Mouse (Mus musculus) left cerebral cortex, adult 18-20 months (tissue): Measurements from ENCODE around the gene Chst8. TPM values are rescaled to one million over a fixed set of nuclear protein-coding genes. Genes with fewer than 3 reads are reported as not detected.

Experiments used
- DNase-seq, 2 experiments: peaks; one replicate each; pipeline ENCODE4 v3.0.0; 2021 to 2022; ENCODE audit warnings: low spot score in 2 of 2, mixed read lengths in 1 of 2
- total RNA-seq, 2 experiments: library from RNA; stranded (reverse); gene quantifications; 2 replicates each; pipeline ENCODE4 v1.2.3; 2021

The Chst8 gene
- total RNA-seq, 2 experiments from 2014 or later = 22.4 to 27.9 TPM

DNA sequence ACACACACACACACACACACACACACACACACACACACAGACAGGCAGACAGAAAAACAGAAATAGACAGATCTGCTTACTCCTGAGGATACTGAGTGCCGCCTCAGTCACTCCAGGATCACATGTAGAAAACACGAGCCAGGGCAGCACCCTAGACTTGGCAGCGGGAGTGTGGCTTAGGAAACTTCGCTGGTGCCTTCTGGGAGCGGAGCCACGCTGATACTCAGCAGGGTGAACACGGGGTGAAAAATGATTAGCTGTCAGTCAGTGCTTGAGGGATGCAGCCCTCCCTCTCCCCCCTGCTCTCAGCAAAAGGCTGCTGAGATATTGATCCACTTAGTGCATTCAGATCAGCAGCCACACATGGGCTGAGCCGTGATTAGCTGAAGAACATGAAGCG lies 93.9 kb downstream of the Chst8 start:
- DNase-seq = no peak

DNA sequence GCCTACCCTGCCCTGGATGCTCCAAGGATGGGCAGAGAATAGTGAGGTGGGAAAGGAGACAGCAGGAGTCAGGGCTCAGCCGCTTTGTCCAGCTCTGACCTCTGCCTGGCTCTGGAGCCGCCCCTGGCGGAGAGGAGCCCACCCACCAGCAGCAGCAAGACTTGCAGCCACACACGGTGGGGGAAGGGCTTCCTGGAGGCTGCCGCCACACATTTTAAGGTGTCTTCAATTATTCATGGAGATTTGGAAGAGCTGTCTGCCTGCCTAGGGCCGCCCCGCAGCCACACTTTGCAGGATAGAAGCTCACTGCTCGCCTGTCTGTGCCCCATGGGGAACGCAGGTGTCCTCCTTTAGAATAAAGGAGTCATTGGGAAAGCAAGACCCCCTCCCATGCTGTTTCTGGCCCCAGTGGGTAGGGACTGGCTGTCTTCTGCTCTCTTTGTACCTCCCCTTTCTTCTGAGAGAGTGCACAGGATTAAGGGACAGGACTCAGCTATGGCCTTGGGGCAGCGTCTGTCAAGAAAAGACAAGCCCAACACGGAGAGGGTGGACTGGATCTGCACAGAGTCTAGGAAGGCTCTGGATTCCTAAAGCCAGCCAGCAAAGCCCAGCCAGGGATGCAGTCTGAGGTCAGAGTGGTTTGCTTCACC lies 95.2 kb downstream of the Chst8 start:
- no peak for DNase-seq

DNA sequence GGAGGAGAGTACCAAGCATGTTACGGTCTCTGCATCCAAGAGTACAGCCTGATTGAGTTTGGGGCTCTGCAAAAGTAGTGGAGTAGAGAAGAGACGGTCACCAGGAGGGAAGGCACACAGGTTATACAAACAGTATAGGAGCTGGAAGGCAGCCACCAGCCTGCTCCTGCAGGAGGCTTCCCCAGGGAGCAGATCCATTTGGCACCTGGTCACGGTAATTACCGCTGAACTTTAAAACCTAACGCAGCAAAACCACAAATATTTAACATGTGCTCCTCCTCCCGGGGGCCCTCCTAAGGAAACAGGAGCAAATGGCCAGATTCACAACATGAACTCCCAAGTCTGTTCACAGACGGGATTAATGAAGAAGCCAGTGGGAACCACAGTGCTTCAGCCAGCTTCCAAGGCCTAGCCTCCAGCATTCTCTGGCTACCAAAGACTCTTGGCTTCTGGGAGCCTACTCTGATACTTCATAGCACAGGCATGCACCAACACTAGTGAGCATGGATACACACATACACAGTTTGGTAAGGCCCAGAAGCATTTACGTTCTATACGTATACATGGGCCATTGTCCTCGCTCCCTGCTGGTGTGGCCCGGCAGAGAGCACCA lies 97.6 kb downstream of the Chst8 start:
- no peak for DNase-seq

DNA sequence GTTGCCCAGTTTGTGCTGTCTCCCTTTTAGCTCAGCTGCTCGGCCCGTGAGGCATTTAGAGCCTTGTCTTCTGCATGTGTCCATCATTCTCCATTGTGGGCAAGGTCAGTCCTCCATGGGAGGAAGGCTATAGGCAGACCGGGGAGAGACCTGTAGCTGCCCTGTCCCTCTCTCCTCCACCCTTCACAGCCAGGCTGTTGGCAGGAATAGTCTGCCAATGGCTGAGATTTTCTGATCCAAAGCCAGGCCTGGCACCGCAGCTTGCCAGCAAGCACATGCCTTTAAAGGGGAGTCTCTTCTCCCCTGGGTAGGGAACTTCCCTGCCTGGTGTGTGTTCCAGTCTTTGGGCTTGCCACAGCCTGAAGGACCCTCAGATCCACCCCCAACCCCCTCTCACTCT lies 103.4 kb downstream of the Chst8 start:
- no peak for DNase-seq

DNA sequence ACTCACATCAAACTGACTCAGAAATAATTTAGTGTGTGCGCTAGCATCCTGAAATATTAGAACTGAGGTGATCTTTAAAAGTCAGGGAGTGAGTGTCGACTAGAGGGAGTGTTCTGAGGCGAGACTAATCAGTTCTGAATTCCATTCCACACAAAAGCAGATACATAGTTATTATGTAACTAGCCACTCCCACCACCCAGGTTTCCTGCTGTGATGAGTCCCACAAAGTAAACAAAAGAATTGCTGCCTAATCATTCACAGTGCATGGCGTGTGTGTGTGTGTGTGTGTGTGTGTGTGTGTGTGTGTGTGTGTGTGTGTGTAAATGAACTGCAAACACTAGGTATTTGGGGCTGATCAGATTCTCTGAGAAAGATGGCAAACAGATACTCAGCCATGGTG lies 108.1 kb downstream of the Chst8 start:
- no peak for DNase-seq

DNA sequence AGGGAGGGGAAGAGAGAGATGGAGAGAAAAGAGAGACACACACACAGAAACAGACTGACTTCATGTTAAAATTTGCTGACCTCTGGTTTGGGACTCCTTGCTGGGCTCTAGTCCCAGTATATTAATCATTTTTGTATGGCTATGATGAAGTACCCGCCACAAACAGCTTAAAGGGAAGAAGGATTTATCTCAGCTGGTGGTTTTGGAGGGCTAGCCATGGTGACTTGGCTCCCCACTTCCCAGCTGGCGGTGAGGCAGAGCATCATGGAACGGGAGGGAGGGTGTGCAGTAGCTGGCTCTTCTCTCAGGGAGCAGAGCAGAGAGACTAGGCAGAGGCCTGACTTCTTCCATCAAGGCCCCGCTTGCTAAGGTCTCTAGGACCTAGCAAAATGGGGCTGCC lies 109.1 kb downstream of the Chst8 start:
- DNase-seq = no peak

DNA sequence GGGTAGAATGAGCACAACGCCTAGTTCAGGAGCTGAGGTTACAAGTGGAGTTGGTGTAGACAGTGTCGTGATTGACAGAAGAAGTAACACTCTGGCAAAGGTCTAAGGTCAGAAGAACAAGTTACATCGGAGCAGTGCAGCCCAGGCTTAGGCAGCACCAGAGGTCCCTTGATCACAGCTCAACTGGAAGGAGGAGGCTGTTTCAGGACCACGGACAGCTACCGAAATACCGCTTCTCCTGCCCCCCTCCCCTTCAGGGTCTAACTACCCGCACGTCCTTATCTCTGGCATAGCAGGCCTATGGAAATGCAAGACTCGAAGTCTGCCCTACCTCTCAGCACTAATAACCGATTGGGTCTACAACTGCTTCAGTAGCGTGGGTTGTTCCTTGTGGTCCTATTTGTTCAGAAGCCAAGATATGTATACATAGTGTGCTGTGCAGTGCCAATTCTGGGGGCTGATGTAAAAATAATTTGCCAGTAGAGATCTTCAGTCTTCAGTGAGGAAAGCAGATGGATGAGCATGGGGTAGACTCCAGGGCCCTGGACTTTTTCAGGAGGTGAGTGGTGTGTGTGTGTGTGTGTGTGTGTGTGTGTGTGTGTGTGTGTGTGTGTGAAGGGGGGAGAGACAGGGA lies 109.7 kb downstream of the Chst8 start:
- DNase-seq = no peak

DNA sequence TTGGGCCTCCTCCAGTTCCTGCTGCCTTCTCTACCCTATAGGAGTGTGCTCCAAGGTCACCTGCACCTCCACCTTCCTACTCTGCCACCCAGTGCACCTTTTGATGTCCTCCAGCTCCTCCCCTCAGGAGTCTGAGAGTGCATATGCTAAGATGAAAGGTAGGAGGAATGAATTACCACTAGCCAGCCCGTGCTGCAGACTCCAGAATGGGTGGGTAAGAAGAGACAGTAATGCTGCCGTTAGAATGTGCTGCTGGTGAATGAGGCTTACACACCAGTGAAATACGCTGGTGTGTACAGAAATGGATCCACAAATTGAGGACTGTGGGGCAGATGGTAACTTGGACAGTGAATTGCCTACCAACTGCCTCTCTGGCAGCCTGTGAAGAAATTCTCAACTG lies 112.6 kb downstream of the Chst8 start:
- no peak for DNase-seq

DNA sequence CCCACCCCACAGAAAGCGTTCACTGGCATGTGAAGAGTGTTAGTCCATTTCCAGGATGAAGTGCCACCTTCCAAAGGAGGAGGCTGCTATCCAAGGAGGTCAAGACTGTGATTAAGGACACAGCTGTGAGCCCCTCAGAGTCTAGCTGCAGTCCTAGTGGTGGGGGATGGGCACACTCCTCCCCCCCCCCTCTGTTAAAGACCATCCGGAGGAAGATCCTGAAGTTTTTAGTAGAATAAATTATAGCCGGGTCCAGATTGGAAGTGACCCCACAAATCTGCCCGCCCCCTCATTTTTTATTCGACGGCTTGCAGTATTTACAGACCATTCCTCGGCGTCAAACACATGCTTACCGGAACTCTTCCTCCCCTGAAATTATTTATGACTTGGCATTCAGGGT lies 114.3 kb downstream of the Chst8 start:
- no peak for DNase-seq

DNA sequence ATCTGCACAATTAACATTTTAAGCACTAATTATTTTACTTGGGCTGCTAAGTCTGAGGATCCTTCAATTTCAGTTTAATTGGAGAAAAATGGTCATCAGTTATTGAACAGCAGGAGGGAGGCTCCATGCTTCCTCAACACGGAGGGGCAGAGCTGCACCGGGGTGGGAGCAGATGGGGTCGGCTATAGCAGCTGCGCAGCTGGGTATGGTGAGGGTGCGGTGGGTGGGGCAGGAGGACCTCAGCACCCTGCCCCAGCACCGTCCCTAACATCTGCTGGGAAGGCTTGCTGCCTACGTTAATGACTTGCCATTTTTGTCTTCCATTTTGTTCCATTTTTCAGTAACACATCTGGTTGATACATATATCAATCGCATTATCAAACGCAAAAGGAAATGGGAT lies 116.4 kb downstream of the Chst8 start:
- DNase-seq = no peak

DNA sequence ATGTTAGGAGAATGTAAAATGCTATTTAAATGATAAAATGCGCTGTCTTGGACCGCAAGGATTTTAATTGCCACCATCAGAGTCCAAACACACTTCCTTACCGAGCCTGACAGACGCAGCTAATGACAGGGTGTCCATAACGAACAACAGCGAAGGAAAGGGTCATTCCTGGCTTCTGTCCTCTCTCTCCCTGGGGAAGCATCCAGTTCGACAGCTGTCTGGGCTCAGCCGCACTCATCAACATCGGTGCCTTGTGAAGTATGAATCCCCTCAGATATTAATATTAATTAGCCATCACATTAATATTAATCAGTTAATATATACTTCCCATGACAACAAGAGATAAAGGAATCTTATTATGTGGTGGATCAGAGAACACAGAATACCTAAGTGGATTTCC lies 117.6 kb downstream of the Chst8 start:
- no peak for DNase-seq

DNA sequence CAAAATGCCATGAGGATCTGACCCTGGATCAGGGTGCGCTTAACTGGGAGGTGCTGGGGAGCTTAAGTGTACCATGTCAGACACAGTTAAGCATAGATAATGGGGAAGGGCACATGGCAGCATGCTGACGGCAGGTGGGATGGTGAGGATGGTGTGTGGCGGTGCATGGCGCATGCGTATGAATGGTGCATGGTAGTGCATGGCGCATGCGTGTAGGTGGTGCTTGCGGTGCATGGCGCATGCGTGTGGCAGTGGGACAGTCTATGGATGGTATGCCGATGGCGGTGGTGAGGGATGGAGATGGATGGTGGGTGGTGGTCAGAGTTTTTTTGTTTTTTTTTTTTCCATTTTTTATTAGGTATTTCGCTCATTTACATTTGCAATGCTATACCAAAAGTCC lies 118.6 kb downstream of the Chst8 start:
- DNase-seq = no peak

DNA sequence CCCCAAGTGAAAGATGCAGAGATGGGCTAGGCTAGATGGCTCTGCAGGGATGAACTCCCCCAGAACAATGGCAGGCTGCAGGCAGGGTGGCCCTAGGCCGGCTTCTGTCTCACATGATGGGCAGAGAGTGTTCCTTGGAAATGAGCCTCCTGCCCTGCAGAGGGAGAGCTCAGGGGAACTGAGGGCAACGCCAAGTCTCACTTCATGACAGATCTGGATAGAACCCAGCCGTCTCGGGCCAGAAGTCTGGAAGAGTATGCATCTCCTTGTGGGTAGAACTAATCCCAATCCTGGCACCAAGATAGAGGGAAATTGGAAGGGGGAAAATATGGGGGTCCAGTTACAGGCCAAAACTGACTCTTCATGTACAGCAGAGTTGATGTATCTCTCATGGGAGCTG lies 119.4 kb downstream of the Chst8 start:
- DNase-seq = no peak

DNA sequence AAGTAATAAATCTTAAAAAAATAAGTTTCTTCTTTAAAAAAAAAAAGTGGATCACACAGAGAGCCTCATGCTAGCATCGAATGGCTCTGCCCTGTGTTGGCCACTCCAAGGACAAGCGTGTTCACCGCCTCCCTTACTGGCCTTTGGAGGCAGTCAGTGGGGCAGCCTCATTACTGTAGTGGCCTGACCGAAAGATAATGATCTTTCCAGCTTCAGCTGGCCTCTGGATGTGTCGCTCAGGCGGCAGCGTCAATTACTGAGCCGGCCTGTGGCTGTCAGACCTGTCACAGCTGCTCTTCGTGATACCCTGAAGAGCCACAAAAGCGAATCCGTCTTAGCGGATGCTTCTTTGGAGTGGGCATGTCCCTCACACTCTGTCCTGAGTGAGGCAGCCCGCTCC lies 122.4 kb downstream of the Chst8 start:
- no peak for DNase-seq

DNA sequence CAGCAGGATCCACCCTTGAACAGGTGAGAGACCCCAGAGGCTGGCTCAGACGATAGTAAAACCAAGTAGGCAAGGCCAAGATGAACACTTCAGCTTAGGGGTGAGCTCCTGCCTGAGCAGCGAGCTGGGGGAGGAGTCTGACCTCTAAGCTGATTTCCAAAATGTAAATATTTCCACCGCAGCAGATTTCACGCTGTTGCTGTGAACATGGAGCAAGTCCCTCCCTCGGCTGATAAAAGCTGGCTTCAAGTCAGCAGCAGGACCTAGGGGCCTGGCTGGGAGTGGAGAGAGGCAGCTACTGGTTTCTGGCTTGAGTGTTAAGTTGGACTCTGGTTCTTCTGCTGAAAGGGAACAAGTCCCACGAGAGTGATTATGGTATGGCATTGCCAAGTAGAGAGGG lies 123.5 kb downstream of the Chst8 start:
- DNase-seq = no peak

DNA sequence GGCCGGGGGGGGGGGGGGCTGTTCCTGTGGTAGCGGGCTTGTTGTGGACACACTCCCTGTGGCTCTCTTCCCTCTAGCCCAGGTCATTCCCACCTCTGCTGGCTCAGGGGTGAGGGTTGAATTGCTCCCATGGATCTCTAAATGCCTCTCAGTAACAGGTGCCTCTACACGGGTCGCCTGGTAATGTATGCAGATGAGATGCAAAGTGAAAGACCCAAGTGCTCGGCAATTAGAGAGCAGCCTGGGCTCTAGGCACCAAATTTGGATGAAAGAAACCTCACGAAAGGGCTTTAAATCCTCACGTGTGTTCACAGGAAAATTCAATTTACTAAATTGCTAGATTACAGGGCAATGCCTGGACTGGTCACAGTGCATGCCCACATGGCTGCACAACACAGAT lies 126.7 kb downstream of the Chst8 start:
- DNase-seq = no peak

DNA sequence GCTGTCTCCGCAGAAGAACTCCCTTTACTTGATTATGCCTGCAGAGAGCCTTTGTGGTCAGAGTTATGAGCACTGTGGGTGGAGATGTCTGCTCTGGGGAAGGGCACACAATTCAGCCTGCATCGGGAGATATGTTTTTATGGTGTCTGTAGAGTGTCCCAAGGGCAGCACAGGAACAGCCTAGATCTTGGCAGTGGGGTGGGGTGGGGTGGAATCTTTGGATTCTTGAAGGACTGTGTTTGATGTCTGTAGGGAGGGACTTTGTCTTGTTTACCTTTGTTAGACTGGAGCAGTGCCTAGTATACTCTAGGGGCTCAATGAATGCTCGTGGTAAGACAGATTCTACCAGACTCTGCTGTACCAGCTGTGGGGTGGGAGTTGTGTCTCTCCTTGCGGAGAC lies 127.3 kb downstream of the Chst8 start:
- DNase-seq = no peak

DNA sequence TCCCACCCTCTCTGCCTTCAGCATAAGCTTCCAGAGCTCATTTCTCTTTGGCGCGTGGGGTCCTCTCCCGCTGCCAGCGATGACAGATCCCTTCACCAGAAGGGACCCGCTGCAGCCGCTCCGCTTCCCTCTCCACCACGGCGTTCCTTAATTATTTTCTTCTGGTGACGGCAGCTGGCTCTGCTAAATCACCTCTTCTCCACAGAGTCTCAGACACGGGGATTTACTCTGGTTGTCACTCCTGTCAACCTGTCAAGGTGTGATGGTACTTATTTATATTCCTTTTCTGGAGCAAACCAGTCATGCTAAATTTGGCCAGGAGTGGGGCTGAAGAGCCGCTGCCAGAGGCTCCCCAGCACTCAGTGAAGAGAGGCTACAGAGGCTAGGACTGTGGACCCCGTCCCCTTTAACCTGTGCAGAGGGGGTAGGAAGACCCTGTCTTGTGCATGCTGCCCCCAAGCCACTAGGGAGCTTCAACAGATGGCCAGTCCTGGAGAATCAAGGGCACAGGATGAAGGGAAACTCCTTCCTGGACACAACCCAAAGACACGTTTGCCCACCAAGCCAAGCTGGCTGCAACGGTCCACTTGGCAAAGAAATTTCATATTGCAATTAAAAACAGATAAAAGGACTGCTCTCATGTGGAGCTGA lies 131.6 kb downstream of the Chst8 start:
- no peak for DNase-seq

DNA sequence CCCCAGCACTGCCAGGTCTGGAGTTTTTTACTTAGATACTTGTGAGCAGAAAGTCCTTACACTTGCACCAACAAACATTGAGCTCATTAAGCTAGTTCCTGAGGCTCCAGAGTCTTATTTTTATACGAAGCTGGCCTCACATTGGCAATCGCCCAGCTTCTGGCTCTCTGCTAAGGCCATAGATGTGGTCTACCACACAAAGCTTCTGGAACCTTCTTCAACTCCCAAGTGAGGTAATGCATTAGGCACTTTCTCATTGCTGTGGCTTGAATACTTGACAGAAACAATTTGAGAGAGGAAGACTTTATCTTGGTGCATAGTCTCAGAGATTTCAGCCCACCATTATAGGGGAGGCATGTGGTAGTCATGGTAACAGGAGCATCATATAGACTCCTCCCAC lies 132.6 kb downstream of the Chst8 start:
- DNase-seq = no peak

DNA sequence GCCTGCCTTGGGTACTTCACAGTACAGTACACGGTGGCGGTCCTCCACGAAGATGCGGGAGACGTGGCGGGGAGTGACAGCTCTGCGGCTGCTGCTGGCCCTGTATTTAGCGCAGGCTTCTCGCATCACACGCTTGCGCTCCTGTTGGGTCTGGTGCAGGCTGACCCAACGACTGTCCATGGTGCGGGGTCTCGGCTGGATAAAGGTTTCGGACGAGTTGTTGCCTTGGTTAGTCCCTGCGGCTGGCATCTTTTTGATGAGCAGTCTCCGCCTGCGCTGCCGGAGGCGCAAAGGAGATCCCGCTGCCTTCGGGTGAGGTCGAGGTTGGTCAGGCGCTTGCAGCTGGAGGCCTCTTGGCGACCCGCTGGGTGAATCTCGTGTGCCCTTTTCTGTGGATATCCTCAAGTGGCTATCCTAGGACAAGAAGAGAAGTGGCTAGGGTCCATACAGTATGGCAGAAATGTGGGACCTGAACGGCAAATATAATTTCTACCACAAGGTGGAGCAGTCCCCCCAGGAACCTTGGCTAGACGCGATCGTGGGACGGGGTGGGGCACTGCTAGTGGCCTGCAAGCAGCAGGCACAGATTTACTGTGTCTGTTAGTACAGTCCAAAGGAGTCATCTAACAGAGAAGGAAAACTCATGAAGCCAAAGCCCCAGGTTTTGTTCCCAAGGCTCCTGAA lies 136.5 kb downstream of the Chst8 start:
- DNase-seq = peak; percentile 76 to 82

DNA sequence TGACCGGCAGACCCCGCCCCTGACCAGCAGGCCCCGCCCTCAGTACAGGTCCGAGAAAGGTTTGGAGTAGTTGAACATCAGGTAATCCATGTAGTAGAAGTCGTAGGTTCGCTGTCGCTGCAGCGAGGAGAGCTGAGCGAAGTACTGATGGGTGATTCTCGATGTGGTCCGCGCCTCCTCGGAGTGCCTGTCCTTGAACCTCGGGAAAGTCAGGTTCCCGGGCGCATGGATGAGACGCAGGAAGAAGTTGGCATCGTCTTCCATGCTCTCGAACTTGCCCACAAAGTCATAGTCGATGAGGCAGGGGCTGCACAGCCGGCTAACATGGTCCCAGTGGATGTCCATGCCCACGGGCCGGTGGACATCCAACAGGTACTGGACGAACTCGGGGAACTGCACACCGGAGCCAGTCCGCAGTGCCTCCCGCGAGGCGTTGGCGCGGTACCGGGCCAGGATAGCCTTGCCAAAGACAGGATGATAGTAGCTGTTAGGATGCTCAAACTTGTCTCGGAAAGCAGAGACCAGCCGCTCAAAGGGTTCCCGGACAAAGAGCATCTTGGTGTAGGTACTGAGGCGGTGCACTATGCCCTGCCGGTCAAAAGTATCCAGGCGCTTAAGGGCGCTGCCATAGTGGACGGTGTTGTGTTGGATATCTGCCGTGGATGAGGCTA lies 137.3 kb downstream of the Chst8 start:
- no peak for DNase-seq
